Mouse (Mus musculus) embryo, embryonic 10 days (tissue): ENCODE data around the gene Kcnj2.
A peak's percentile ranks its signal among the peaks of the same experiment; 100 is the strongest.

Source experiments
- DNase-seq: peaks from one replicate; pipeline ENCODE4 v3.0.0-alpha.2; 2015; ENCODE audit warnings: low spot score

Kcnj2 gene

GRCm38 (mm10) chr11:111065635-111066298 is at the start of gene Kcnj2:
Kcnj2 (plus strand) TSS chr11:111066164.
- DNase-seq = peak; percentile 96

- DNase-seq = no peak
Measured at GRCm38 (mm10) chr11:111016206-111016605, 49.8 kb upstream of the Kcnj2 start.

GRCm38 (mm10) chr11:111020211-111020610 is 45.8 kb upstream of the Kcnj2 start:
- no peak for DNase-seq

- peak; percentile 35 for DNase-seq
Measured at GRCm38 (mm10) chr11:111022681-111023281, 43.2 kb upstream of the Kcnj2 start.

- DNase-seq = peak; percentile 60
Measured at GRCm38 (mm10) chr11:111042175-111042574, 23.8 kb upstream of the Kcnj2 start.

GRCm38 (mm10) chr11:111043298-111043697 is 22.7 kb upstream of the Kcnj2 start:
- no peak for DNase-seq

GRCm38 (mm10) chr11:111054252-111054651 is 11.7 kb upstream of the Kcnj2 start:
- DNase-seq = no peak

- no peak for DNase-seq
Measured at GRCm38 (mm10) chr11:111054854-111055822, 10.8 kb upstream of the Kcnj2 start.

- DNase-seq = no peak
Measured at GRCm38 (mm10) chr11:111056030-111056429, 9.9 kb upstream of the Kcnj2 start.

- DNase-seq = no peak
Measured at GRCm38 (mm10) chr11:111057435-111057834, 8.5 kb upstream of the Kcnj2 start.

GRCm38 (mm10) chr11:111059440-111059839 is 6.5 kb upstream of the Kcnj2 start:
- DNase-seq = no peak

- no peak for DNase-seq
Measured at GRCm38 (mm10) chr11:111060216-111060615, 5.7 kb upstream of the Kcnj2 start.

- DNase-seq = peak; percentile 85
Measured at GRCm38 (mm10) chr11:111064751-111065527, 1.0 kb upstream of the Kcnj2 start.

- peak; percentile 32 for DNase-seq
Measured at GRCm38 (mm10) chr11:111066299-111066691, 331 bp downstream of the Kcnj2 start.

GRCm38 (mm10) chr11:111067787-111068186 is 1.8 kb downstream of the Kcnj2 start:
- no peak for DNase-seq

GRCm38 (mm10) chr11:111070460-111070859 is 4.5 kb downstream of the Kcnj2 start:
- DNase-seq = no peak

- no peak for DNase-seq
Measured at GRCm38 (mm10) chr11:111074131-111074530, 8.2 kb downstream of the Kcnj2 start.

- DNase-seq = no peak
Measured at GRCm38 (mm10) chr11:111078107-111078506, 12.1 kb downstream of the Kcnj2 start.

- no peak for DNase-seq
Measured at GRCm38 (mm10) chr11:111083009-111083408, 17.0 kb downstream of the Kcnj2 start.

GRCm38 (mm10) chr11:111086933-111087332 is 21.0 kb downstream of the Kcnj2 start:
- DNase-seq = no peak

GRCm38 (mm10) chr11:111088226-111088625 is 22.3 kb downstream of the Kcnj2 start:
- no peak for DNase-seq

GRCm38 (mm10) chr11:111088812-111089211 is 22.8 kb downstream of the Kcnj2 start:
- no peak for DNase-seq
